Mouse (Mus musculus) lung, postnatal 0 days (tissue): ENCODE results near the gene C87436.

Experiments used
- CTCF ChIP-seq: IDR thresholded peaks from 2 replicates; pipeline ENCODE4 v1.5.1; 2016; ENCODE audit warnings: antibody characterized with exemption, mild to moderate bottlenecking
- EP300 ChIP-seq: IDR thresholded peaks from 2 replicates; pipeline ENCODE4 v1.6.1; 2016; ENCODE audit warnings: antibody characterized with exemption, mild to moderate bottlenecking, control low read depth

- no peak for TF ChIP-seq CTCF
- no peak for TF ChIP-seq EP300
Observed at GRCm38 (mm10) chr6:86507116-86507515, 68.9 kb downstream of the C87436 start.
